Mouse (Mus musculus): ENCODE results near the gene Efhc1. TPM values are rescaled to one million over a fixed set of nuclear protein-coding genes. Genes with fewer than 3 reads are reported as not detected.

Efhc1 gene
- polyA plus RNA-seq, 1 experiment from 2014 or later: 1.2 TPM

DNA sequence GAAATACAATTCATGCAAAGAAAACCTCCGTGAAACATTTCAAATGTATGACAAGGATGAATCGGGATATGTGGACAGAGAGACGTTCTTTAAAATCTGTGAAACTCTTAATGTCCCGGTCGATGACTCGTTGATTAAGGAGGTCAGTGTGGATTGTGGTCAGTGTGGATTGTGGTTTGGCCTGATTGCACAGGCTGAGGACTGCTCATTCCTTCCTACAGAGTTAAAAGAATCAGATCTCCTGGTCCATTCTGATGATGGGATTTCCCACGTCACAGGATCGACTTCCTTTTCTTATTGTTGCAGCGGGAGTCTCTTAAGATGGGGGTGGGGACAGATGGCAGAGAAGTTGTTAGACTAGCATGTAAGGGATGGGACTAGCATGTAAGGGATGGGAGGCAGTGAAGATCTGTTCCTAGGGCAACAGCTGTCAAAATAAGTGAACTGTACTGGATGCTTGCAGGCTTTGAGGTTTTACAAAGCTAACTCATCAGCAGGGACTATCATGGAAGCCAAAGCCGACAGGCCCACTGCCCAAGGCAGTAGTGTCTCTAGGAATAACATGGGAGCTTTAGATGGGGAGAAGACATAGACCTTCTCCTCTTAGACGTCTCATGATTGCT, 38.1 kb downstream of the Efhc1 start:
- H3K9me3 ChIP-seq (ENCODE audit: control insufficient read depth, low read length): no peaks in the 10 kb centered on the region
- H3K27me3 ChIP-seq (ENCODE audit: control insufficient read depth, insufficient read depth, low read length): no peaks in the 10 kb centered on the region
- H3K27ac ChIP-seq (replicated peaks; ENCODE audit: low read depth, low read length): no peak overlapping the region
- H3K4me2 ChIP-seq (ENCODE audit: low read depth, severe bottlenecking): no peak overlapping the region
- H3K9ac ChIP-seq (ENCODE audit: low read length): no peak overlapping the region
- ATAC-seq (ENCODE audit: insufficient number of reproducible peaks, low FRiP score, low TSS enrichment, low read depth) (no peak), DNase-seq (ENCODE audit: low spot score) (no peak)
- H3K4me1 ChIP-seq (ENCODE audit: control insufficient read depth, insufficient read depth, low read length): no peaks in the 10 kb centered on the region
- WGBS: 91% methylated on average over 11 of the region's 11 CpGs
- no peaks in the 10 kb centered on the region for H3K36me3 ChIP-seq (ENCODE audit: control insufficient read depth, insufficient read depth, low read length)
- no peak overlapping the region for H3K4me3 ChIP-seq (ENCODE audit: low read depth, low read length)

GRCm38 (mm10) chr1:20993690-20994089, 42.3 kb downstream of the Efhc1 start:
- Histone ChIP-seq H3K9me3 (ENCODE audit: control insufficient read depth, low read length) (no peaks in the 10 kb centered on the region), H3K4me3 (ENCODE audit: low read depth, low read length) (no peak overlapping the region), H3K4me2 (ENCODE audit: low read depth, severe bottlenecking) (no peak overlapping the region), H3K9ac (ENCODE audit: low read length) (no peak overlapping the region), H3K27ac (replicated peaks; ENCODE audit: low read depth, low read length) (no peak overlapping the region), H3K27me3 (ENCODE audit: control insufficient read depth, insufficient read depth, low read length) (no peaks in the 10 kb centered on the region), H3K36me3 (ENCODE audit: control insufficient read depth, insufficient read depth, low read length) (no peaks in the 10 kb centered on the region), H3K4me1 (ENCODE audit: control insufficient read depth, insufficient read depth, low read length) (no peaks in the 10 kb centered on the region)
- WGBS: 82% methylated on average over 3 of the region's 3 CpGs
- ATAC-seq (ENCODE audit: insufficient number of reproducible peaks, low FRiP score, low TSS enrichment, low read depth) (no peak), DNase-seq (ENCODE audit: low spot score) (no peak)

- Histone ChIP-seq H3K36me3 (ENCODE audit: control insufficient read depth, insufficient read depth, low read length) (no peaks in the 10 kb centered on the region), H3K27me3 (ENCODE audit: control insufficient read depth, insufficient read depth, low read length) (no peaks in the 10 kb centered on the region), H3K4me2 (ENCODE audit: low read depth, severe bottlenecking) (no peak overlapping the region), H3K4me3 (ENCODE audit: low read depth, low read length) (no peak overlapping the region), H3K27ac (replicated peaks; ENCODE audit: low read depth, low read length) (no peak overlapping the region), H3K9me3 (ENCODE audit: control insufficient read depth, low read length) (no peaks in the 10 kb centered on the region), H3K4me1 (ENCODE audit: control insufficient read depth, insufficient read depth, low read length) (no peaks in the 10 kb centered on the region), H3K9ac (ENCODE audit: low read length) (no peak overlapping the region)
- 86% methylated on average over 5 of the region's 5 CpGs for WGBS
- ATAC-seq (ENCODE audit: insufficient number of reproducible peaks, low FRiP score, low TSS enrichment, low read depth): no peak
- DNase-seq (ENCODE audit: low spot score): no peak
Measured at GRCm38 (mm10) chr1:20994338-20994737, 42.9 kb downstream of the Efhc1 start.

GRCm38 (mm10) chr1:20995331-20995986, 44.0 kb downstream of the Efhc1 start:
- no peak overlapping the region for H3K27ac ChIP-seq (replicated peaks; ENCODE audit: low read depth, low read length)
- no peak for DNase-seq (ENCODE audit: low spot score)
- no peaks in the 10 kb centered on the region for H3K27me3 ChIP-seq (ENCODE audit: control insufficient read depth, insufficient read depth, low read length)
- H3K4me2 ChIP-seq (ENCODE audit: low read depth, severe bottlenecking): no peak overlapping the region
- WGBS: 75% methylated on average over 7 of the region's 7 CpGs
- no peak overlapping the region for H3K4me3 ChIP-seq (ENCODE audit: low read depth, low read length)
- H3K9me3 ChIP-seq (ENCODE audit: control insufficient read depth, low read length): no peaks in the 10 kb centered on the region
- H3K4me1 ChIP-seq (ENCODE audit: control insufficient read depth, insufficient read depth, low read length): no peaks in the 10 kb centered on the region
- no peak for ATAC-seq (ENCODE audit: insufficient number of reproducible peaks, low FRiP score, low TSS enrichment, low read depth)
- no peak overlapping the region for H3K9ac ChIP-seq (ENCODE audit: low read length)
- 0 out of 2 replicates have a peak, but pooled peaks cover 3% of the 10 kb centered on the region for H3K36me3 ChIP-seq (ENCODE audit: control insufficient read depth, insufficient read depth, low read length)

DNA sequence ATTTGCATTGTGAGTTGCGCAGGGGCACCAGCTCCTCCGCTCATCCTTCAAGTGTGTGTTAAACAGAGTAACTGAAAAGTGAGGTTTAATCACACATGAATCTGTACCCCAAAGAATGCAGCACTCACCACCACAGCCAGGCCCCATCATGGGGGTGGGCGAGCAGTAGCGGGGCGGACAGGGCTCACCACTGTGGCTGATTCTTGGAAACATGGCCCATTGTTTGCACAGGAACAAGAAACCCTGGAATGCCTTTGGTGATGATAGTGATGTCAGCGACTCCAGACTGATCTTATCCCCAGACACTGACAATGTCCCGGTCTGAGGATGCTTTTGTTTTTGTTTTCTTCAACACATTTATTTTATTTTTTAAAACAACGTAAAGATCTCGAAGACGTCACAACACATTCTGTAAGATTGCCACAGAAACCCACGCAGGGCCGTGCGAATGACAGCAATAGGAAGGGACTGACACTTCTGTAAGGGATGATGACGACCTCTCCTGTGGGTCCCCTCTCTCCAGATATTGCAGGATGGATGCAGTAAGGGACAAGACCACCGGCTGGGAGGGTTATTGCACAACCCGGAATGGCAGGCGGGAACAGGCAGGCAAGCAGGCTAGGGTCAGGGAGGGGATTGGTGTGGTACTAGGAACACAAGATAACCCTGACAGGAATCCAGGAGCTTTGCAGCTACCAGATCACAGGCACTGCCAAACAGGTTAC, 45.3 kb downstream of the Efhc1 start:
- Histone ChIP-seq H3K27ac (replicated peaks; ENCODE audit: low read depth, low read length) (no peak overlapping the region), H3K27me3 (ENCODE audit: control insufficient read depth, insufficient read depth, low read length) (no peaks in the 10 kb centered on the region), H3K9me3 (ENCODE audit: control insufficient read depth, low read length) (no peaks in the 10 kb centered on the region), H3K4me2 (ENCODE audit: low read depth, severe bottlenecking) (no peak overlapping the region), H3K4me1 (ENCODE audit: control insufficient read depth, insufficient read depth, low read length) (no peaks in the 10 kb centered on the region), H3K9ac (ENCODE audit: low read length) (no peak overlapping the region), H3K36me3 (ENCODE audit: control insufficient read depth, insufficient read depth, low read length) (0 out of 2 replicates have a peak, but pooled peaks cover 3% of the 10 kb centered on the region), H3K4me3 (ENCODE audit: low read depth, low read length) (no peak overlapping the region)
- no peak for DNase-seq (ENCODE audit: low spot score)
- 79% methylated on average over 17 of the region's 17 CpGs for WGBS
- no peak for ATAC-seq (ENCODE audit: insufficient number of reproducible peaks, low FRiP score, low TSS enrichment, low read depth)

- WGBS: 66% methylated on average over 2 of the region's 2 CpGs
- ATAC-seq (ENCODE audit: insufficient number of reproducible peaks, low FRiP score, low TSS enrichment, low read depth) (no peak), DNase-seq (ENCODE audit: low spot score) (no peak)
- no peaks in the 10 kb centered on the region for H3K9me3 ChIP-seq (ENCODE audit: control insufficient read depth, low read length)
- no peak overlapping the region for H3K4me2 ChIP-seq (ENCODE audit: low read depth, severe bottlenecking)
- H3K36me3 ChIP-seq (ENCODE audit: control insufficient read depth, insufficient read depth, low read length): 0 out of 2 replicates have a peak, but pooled peaks cover 3% of the 10 kb centered on the region
- no peaks in the 10 kb centered on the region for H3K4me1 ChIP-seq (ENCODE audit: control insufficient read depth, insufficient read depth, low read length)
- H3K27ac ChIP-seq (replicated peaks; ENCODE audit: low read depth, low read length): no peak overlapping the region
- H3K9ac ChIP-seq (ENCODE audit: low read length): no peak overlapping the region
- no peak overlapping the region for H3K4me3 ChIP-seq (ENCODE audit: low read depth, low read length)
- no peaks in the 10 kb centered on the region for H3K27me3 ChIP-seq (ENCODE audit: control insufficient read depth, insufficient read depth, low read length)
Measured at GRCm38 (mm10) chr1:20997328-20997689, 45.9 kb downstream of the Efhc1 start.

DNA sequence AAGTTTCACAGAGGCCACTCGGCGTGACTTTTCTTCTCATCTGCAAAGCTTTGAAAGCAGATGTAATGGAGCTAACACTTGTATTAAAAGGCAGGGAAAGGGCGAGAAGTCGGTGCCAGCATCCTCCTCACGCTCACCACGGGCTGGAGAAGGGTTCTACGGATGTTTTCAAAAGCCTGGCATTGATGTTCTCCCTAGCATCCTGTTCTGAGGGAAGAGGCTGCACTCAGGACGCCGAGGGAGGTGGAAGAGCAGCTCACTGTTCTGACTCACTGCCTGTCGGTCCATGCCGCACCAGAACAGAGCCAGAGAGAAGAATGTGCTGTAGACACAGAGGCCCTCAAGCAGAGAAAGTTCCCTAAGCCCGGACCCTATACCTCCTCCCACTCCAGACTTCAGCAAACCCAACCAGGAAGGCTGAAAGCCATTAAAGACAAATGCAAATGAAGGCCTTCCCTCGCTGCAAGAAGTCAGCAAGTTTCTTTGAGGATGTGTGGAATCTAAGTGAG, 46.5 kb downstream of the Efhc1 start:
- Histone ChIP-seq H3K4me3 (ENCODE audit: low read depth, low read length) (no peak overlapping the region), H3K9ac (ENCODE audit: low read length) (no peak overlapping the region), H3K9me3 (ENCODE audit: control insufficient read depth, low read length) (no peaks in the 10 kb centered on the region), H3K4me2 (ENCODE audit: low read depth, severe bottlenecking) (no peak overlapping the region), H3K27ac (replicated peaks; ENCODE audit: low read depth, low read length) (no peak overlapping the region), H3K4me1 (ENCODE audit: control insufficient read depth, insufficient read depth, low read length) (no peaks in the 10 kb centered on the region), H3K36me3 (ENCODE audit: control insufficient read depth, insufficient read depth, low read length) (0 out of 2 replicates have a peak, but pooled peaks cover 3% of the 10 kb centered on the region), H3K27me3 (ENCODE audit: control insufficient read depth, insufficient read depth, low read length) (no peaks in the 10 kb centered on the region)
- WGBS: 68% methylated on average over 13 of the region's 13 CpGs
- no peak for ATAC-seq (ENCODE audit: insufficient number of reproducible peaks, low FRiP score, low TSS enrichment, low read depth)
- DNase-seq (ENCODE audit: low spot score): no peak

- no peaks in the 10 kb centered on the region for H3K4me1 ChIP-seq (ENCODE audit: control insufficient read depth, insufficient read depth, low read length)
- ATAC-seq (ENCODE audit: insufficient number of reproducible peaks, low FRiP score, low TSS enrichment, low read depth) (no peak), DNase-seq (ENCODE audit: low spot score) (no peak)
- H3K9me3 ChIP-seq (ENCODE audit: control insufficient read depth, low read length): no peaks in the 10 kb centered on the region
- no peak overlapping the region for H3K4me3 ChIP-seq (ENCODE audit: low read depth, low read length)
- H3K27me3 ChIP-seq (ENCODE audit: control insufficient read depth, insufficient read depth, low read length): no peaks in the 10 kb centered on the region
- no peak overlapping the region for H3K9ac ChIP-seq (ENCODE audit: low read length)
- 0 out of 2 replicates have a peak, but pooled peaks cover 3% of the 10 kb centered on the region for H3K36me3 ChIP-seq (ENCODE audit: control insufficient read depth, insufficient read depth, low read length)
- no peak overlapping the region for H3K4me2 ChIP-seq (ENCODE audit: low read depth, severe bottlenecking)
- no peak overlapping the region for H3K27ac ChIP-seq (replicated peaks; ENCODE audit: low read depth, low read length)
- WGBS: 95% methylated on average over 14 of the region's 14 CpGs
Measured at GRCm38 (mm10) chr1:21002246-21003142, 51.1 kb downstream of the Efhc1 start.

Measured in limb, embryonic 11.5 days (tissue).